Mouse (Mus musculus) forebrain, embryonic 11.5 days (tissue): ENCODE data around the gene Nek6. TPM values are rescaled to one million over a fixed set of nuclear protein-coding genes. Genes with fewer than 3 reads are reported as not detected.
A peak's percentile ranks its signal among the peaks of the same experiment; 100 is the strongest.

Experiments
- ATAC-seq: fragments of 200-750 bp; cut with Nextera tagmentation; replicated peaks from 2 replicates; pipeline ENCODE4 v1.8.0; 2017; ENCODE audit warnings: moderate TSS enrichment; ENCODE audit not compliant: low FRiP score
- DNase-seq: peaks from one replicate; pipeline ENCODE4 v3.0.0-alpha.2; 2017; ENCODE audit warnings: low spot score
- H3K27ac ChIP-seq: fragments of 300-500 bp; sonication (generic); 2 replicates; pipeline ENCODE4 v1.5.1; 2014; ENCODE audit warnings: low read depth, low read length
- H3K27me3 ChIP-seq: fragments of 300-500 bp; sonication (generic); 2 replicates; pipeline ENCODE4 v1.6.1; 2014; ENCODE audit warnings: mild to moderate bottlenecking, low read length, mixed read lengths; ENCODE audit not compliant: control insufficient read depth, insufficient read depth
- H3K36me3 ChIP-seq: fragments of 300-500 bp; sonication (generic); 2 replicates; pipeline ENCODE4 v1.6.1; 2014; ENCODE audit warnings: mild to moderate bottlenecking, low read length, moderate library complexity, mixed read lengths; ENCODE audit not compliant: control insufficient read depth, insufficient read depth
- H3K4me1 ChIP-seq: fragments of 300-500 bp; sonication (generic); replicated peaks from 2 replicates; pipeline ENCODE4 v1.6.1; 2014; ENCODE audit warnings: low read length, mixed read lengths; ENCODE audit not compliant: control insufficient read depth, insufficient read depth
- H3K4me2 ChIP-seq: fragments of 300-500 bp; sonication (generic); 2 replicates; pipeline ENCODE4 v1.6.1; 2014; ENCODE audit warnings: low read depth, mild to moderate bottlenecking, low read length, moderate library complexity, mixed read lengths; ENCODE audit not compliant: severe bottlenecking
- H3K4me3 ChIP-seq: fragments of 300-500 bp; sonication (generic); 2 replicates; pipeline ENCODE4 v1.5.1; 2014; ENCODE audit warnings: low read depth, low read length
- H3K9ac ChIP-seq: fragments of 300-500 bp; sonication (generic); 2 replicates; pipeline ENCODE4 v1.6.1; 2014; ENCODE audit warnings: low read length
- H3K9me3 ChIP-seq: fragments of 300-500 bp; sonication (generic); 2 replicates; pipeline ENCODE4 v1.6.1; 2016; ENCODE audit warnings: low read length, mixed read lengths; ENCODE audit not compliant: control insufficient read depth
- WGBS: fragments of 180-500 bp; shearing (Covaris S2); extraction: QIAGEN DNeasy Blood & Tissue Kit; methylation state at CpG from one replicate; pipeline ENCODE4 v1.1.7; 2014; 5-methylcytosine and 5-hydroxymethylcytosine counted together
- polyA plus RNA-seq: library from polyadenylated mRNA; unstranded; fragments of >200 nt; fragmentation: Nextera tagmentation; extraction: Ambion mirVana; gene quantifications from 2 replicates; pipeline ENCODE4 v1.2.1, GENCODE M21; 2014

The Nek6 gene
- polyA plus RNA-seq, 1 experiment from 2014 or later = 138 TPM

- no peak overlapping the region for H3K4me2 ChIP-seq
- no peaks in the 10 kb centered on the region for H3K9me3 ChIP-seq
- H3K9ac ChIP-seq = no peak overlapping the region
- WGBS = 89% methylated on average over 6 of the region's 6 CpGs
- H3K36me3 ChIP-seq = no peaks in the 10 kb centered on the region
- H3K27me3 ChIP-seq = no peaks in the 10 kb centered on the region
- peaks cover 4% of the 10 kb centered on the region for H3K4me1 ChIP-seq
- no peak overlapping the region for H3K4me3 ChIP-seq
- DNase-seq (no peak), ATAC-seq (no peak)
- no peak overlapping the region for H3K27ac ChIP-seq
These were observed 33.5 kb downstream of the Nek6 start for GRCm38 (mm10) chr2:38544982-38545381.

GRCm38 (mm10) chr2:38545706-38546105 lies 34.3 kb downstream of the Nek6 start:
- no peaks in the 10 kb centered on the region for H3K9me3 ChIP-seq
- no peak overlapping the region for H3K27ac ChIP-seq
- no peak overlapping the region for H3K4me2 ChIP-seq
- H3K36me3 ChIP-seq = no peaks in the 10 kb centered on the region
- ATAC-seq (no peak), DNase-seq (no peak)
- H3K9ac ChIP-seq = no peak overlapping the region
- H3K27me3 ChIP-seq = no peaks in the 10 kb centered on the region
- no peak overlapping the region for H3K4me3 ChIP-seq
- H3K4me1 ChIP-seq = peaks cover 4% of the 10 kb centered on the region

- no peaks in the 10 kb centered on the region for H3K9me3 ChIP-seq
- DNase-seq (peak; percentile 67), ATAC-seq (0 out of 2 replicates have a peak, but pooled peaks have one; percentile 6)
- no peak overlapping the region for H3K27ac ChIP-seq
- H3K4me1 ChIP-seq = peaks cover 4% of the 10 kb centered on the region
- H3K36me3 ChIP-seq = no peaks in the 10 kb centered on the region
- H3K4me3 ChIP-seq = no peak overlapping the region
- 13% methylated on average over 6 of the region's 6 CpGs for WGBS
- H3K4me2 ChIP-seq = no peak overlapping the region
- no peaks in the 10 kb centered on the region for H3K27me3 ChIP-seq
- no peak overlapping the region for H3K9ac ChIP-seq
These were observed 34.8 kb downstream of the Nek6 start for GRCm38 (mm10) chr2:38546222-38546621.

- DNase-seq = no peak
- no peak for ATAC-seq
- H3K4me2 ChIP-seq = no peak overlapping the region
- H3K36me3 ChIP-seq = no peaks in the 10 kb centered on the region
- no peak overlapping the region for H3K4me3 ChIP-seq
- no peak overlapping the region for H3K27ac ChIP-seq
- H3K9ac ChIP-seq = no peak overlapping the region
- 81% methylated on average over 5 of the region's 5 CpGs for WGBS
- H3K27me3 ChIP-seq = no peaks in the 10 kb centered on the region
- no peaks in the 10 kb centered on the region for H3K9me3 ChIP-seq
- peaks cover 4% of the 10 kb centered on the region for H3K4me1 ChIP-seq
These were observed 35.3 kb downstream of the Nek6 start for GRCm38 (mm10) chr2:38546748-38547147.

- Histone ChIP-seq H3K4me3 (no peak overlapping the region), H3K4me2 (no peak overlapping the region), H3K9ac (no peak overlapping the region), H3K27me3 (no peaks in the 10 kb centered on the region), H3K9me3 (no peaks in the 10 kb centered on the region), H3K27ac (no peak overlapping the region), H3K36me3 (no peaks in the 10 kb centered on the region), H3K4me1 (peaks cover 4% of the 10 kb centered on the region)
- ATAC-seq = no peak
- no peak for DNase-seq
- 70% methylated on average over 11 of the region's 11 CpGs for WGBS
These were observed 36.5 kb downstream of the Nek6 start for GRCm38 (mm10) chr2:38547793-38548517.

- WGBS = 65% methylated on average over 15 of the region's 15 CpGs
- ATAC-seq (peak; percentile 47), DNase-seq (no peak)
- H3K4me3 ChIP-seq = no peak overlapping the region
- H3K9me3 ChIP-seq = no peaks in the 10 kb centered on the region
- no peak overlapping the region for H3K4me2 ChIP-seq
- H3K36me3 ChIP-seq = no peaks in the 10 kb centered on the region
- H3K4me1 ChIP-seq = peaks cover 7% of the 10 kb centered on the region
- no peak overlapping the region for H3K9ac ChIP-seq
- no peaks in the 10 kb centered on the region for H3K27me3 ChIP-seq
- no peak overlapping the region for H3K27ac ChIP-seq
These were observed 40.6 kb downstream of the Nek6 start for GRCm38 (mm10) chr2:38552004-38552443.

GRCm38 (mm10) chr2:38554226-38554995 lies 43.0 kb downstream of the Nek6 start:
- Histone ChIP-seq H3K36me3 (no peaks in the 10 kb centered on the region; the same call in 1 of the 2 replicates), H3K27me3 (no peaks in the 10 kb centered on the region), H3K27ac (no peak overlapping the region), H3K4me2 (no peak overlapping the region), H3K9ac (no peak overlapping the region), H3K9me3 (no peaks in the 10 kb centered on the region), H3K4me3 (no peak overlapping the region), H3K4me1 (peaks cover 7% of the 10 kb centered on the region)
- DNase-seq = no peak
- WGBS = 70% methylated on average over 19 of the region's 19 CpGs
- no peak; the same call in 1 of the 2 replicates for ATAC-seq

GRCm38 (mm10) chr2:38555659-38556058 lies 44.2 kb downstream of the Nek6 start:
- no peak overlapping the region for H3K4me3 ChIP-seq
- DNase-seq (no peak), ATAC-seq (no peak)
- 87% methylated on average over 4 of the region's 4 CpGs for WGBS
- H3K9ac ChIP-seq = no peak overlapping the region
- H3K4me1 ChIP-seq = peaks cover 9% of the 10 kb centered on the region
- H3K27me3 ChIP-seq = no peaks in the 10 kb centered on the region
- no peak overlapping the region for H3K27ac ChIP-seq
- no peak overlapping the region for H3K4me2 ChIP-seq
- H3K9me3 ChIP-seq = no peaks in the 10 kb centered on the region
- H3K36me3 ChIP-seq = no peaks in the 10 kb centered on the region; the same call in 1 of the 2 replicates
